Mouse (Mus musculus) limb, embryonic 11.5 days (tissue): ENCODE measurements around the gene Tgfbr2. TPM values are rescaled to one million over a fixed set of nuclear protein-coding genes. Genes with fewer than 3 reads are reported as not detected.

Experiments used
- ATAC-seq: fragments of 200-750 bp; cut with Nextera tagmentation; 2 replicates; pipeline ENCODE4 v1.8.0; 2017; ENCODE audit warnings: low read depth; ENCODE audit not compliant: insufficient number of reproducible peaks, low FRiP score, low TSS enrichment
- DNase-seq: peaks from one replicate; pipeline ENCODE4 v3.0.0-alpha.2; 2015; ENCODE audit warnings: low spot score
- H3K27ac ChIP-seq: fragments of 300-500 bp; sonication (generic); replicated peaks from 2 replicates; pipeline ENCODE4 v1.5.1; 2014; ENCODE audit warnings: low read depth, mild to moderate bottlenecking, low read length
- H3K27me3 ChIP-seq: fragments of 300-500 bp; sonication (generic); 2 replicates; pipeline ENCODE4 v1.6.1; 2014; ENCODE audit warnings: mild to moderate bottlenecking, low read length, mixed read lengths; ENCODE audit not compliant: control insufficient read depth, insufficient read depth
- H3K36me3 ChIP-seq: fragments of 300-500 bp; sonication (generic); 2 replicates; pipeline ENCODE4 v1.6.1; 2014; ENCODE audit warnings: mild to moderate bottlenecking, low read length, moderate library complexity, mixed read lengths; ENCODE audit not compliant: control insufficient read depth, insufficient read depth
- H3K4me1 ChIP-seq: fragments of 300-500 bp; sonication (generic); 2 replicates; pipeline ENCODE4 v1.6.1; 2014; ENCODE audit warnings: low read length, mixed read lengths; ENCODE audit not compliant: control insufficient read depth, insufficient read depth
- H3K4me2 ChIP-seq: fragments of 300-500 bp; sonication (generic); 2 replicates; pipeline ENCODE4 v1.6.1; 2014; ENCODE audit warnings: low read depth, mild to moderate bottlenecking, moderate library complexity; ENCODE audit not compliant: severe bottlenecking
- H3K4me3 ChIP-seq: fragments of 300-500 bp; sonication (generic); 2 replicates; pipeline ENCODE4 v1.5.1; 2014; ENCODE audit warnings: low read depth, low read length
- H3K9ac ChIP-seq: fragments of 300-500 bp; sonication (generic); 2 replicates; pipeline ENCODE4 v1.6.1; 2014; ENCODE audit warnings: mild to moderate bottlenecking, low read length
- H3K9me3 ChIP-seq: fragments of 300-500 bp; sonication (generic); 2 replicates; pipeline ENCODE4 v1.6.1; 2016; ENCODE audit warnings: low read length; ENCODE audit not compliant: control insufficient read depth
- WGBS: fragments of 180-500 bp; shearing (Covaris S2); extraction: QIAGEN DNeasy Blood & Tissue Kit; methylation state at CpG from one replicate; pipeline ENCODE4 v1.1.7; 2014; 5-methylcytosine and 5-hydroxymethylcytosine counted together
- polyA plus RNA-seq: library from polyadenylated mRNA; unstranded; fragments of >200 nt; fragmentation: Nextera tagmentation; extraction: Ambion mirVana; gene quantifications from 2 replicates; pipeline ENCODE4 v1.2.1, GENCODE M21; 2014

Tgfbr2 gene
- polyA plus RNA-seq, 1 experiment from 2014 or later = 14.8 TPM

- no peaks in the 10 kb centered on the region for H3K9me3 ChIP-seq
- ATAC-seq (no peak), DNase-seq (no peak)
- WGBS = 74% methylated on average over 3 of the region's 3 CpGs
- no peak overlapping the region for H3K4me2 ChIP-seq
- no peak overlapping the region for H3K27ac ChIP-seq
- H3K4me3 ChIP-seq = no peak overlapping the region
- no peaks in the 10 kb centered on the region for H3K4me1 ChIP-seq
- no peak overlapping the region for H3K9ac ChIP-seq
- H3K27me3 ChIP-seq = no peaks in the 10 kb centered on the region
- no peaks in the 10 kb centered on the region for H3K36me3 ChIP-seq
Measured at GRCm38 (mm10) chr9:116128886-116129285, 46.3 kb downstream of the Tgfbr2 start.

DNA sequence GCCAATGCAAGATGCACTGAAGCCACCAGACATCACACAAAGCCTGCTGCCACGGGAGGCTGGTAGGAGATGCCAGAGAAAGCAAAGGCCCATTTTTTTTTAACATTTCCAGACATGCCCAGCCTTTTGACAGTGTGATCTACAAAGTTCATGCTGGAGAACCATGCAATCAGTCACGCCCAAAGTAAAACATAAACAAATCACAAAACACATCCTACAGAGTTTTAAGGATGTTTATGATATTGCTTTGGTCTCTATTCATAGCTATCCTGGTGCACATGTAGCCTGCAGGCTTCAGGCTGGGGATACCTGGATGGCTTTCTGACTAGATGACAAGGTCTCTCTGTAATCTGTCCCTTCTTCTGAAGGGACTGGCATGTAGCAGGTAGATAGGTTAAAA lies 46.8 kb downstream of the Tgfbr2 start:
- Histone ChIP-seq H3K9me3 (no peaks in the 10 kb centered on the region), H3K4me2 (no peak overlapping the region), H3K4me1 (0 out of 2 replicates have a peak, but pooled peaks cover under 1% of the 10 kb centered on the region), H3K9ac (no peak overlapping the region), H3K27ac (no peak overlapping the region), H3K36me3 (no peaks in the 10 kb centered on the region), H3K4me3 (no peak overlapping the region), H3K27me3 (no peaks in the 10 kb centered on the region)
- 86% methylated on average over 2 of the region's 2 CpGs for WGBS
- ATAC-seq = no peak
- no peak for DNase-seq

- no peak for DNase-seq
- Histone ChIP-seq H3K4me2 (no peak overlapping the region), H3K4me3 (no peak overlapping the region), H3K27ac (no peak overlapping the region), H3K9me3 (no peaks in the 10 kb centered on the region), H3K9ac (no peak overlapping the region), H3K36me3 (no peaks in the 10 kb centered on the region), H3K4me1 (peaks cover 6% of the 10 kb centered on the region; the same call in 1 of the 2 replicates), H3K27me3 (no peaks in the 10 kb centered on the region)
- WGBS = 46% methylated on average over 4 of the region's 4 CpGs
- ATAC-seq = no peak
Measured at GRCm38 (mm10) chr9:116126494-116126893, 48.7 kb downstream of the Tgfbr2 start.

- peaks cover 6% of the 10 kb centered on the region; the same call in 1 of the 2 replicates for H3K4me1 ChIP-seq
- no peak overlapping the region for H3K4me2 ChIP-seq
- no peaks in the 10 kb centered on the region for H3K9me3 ChIP-seq
- H3K27me3 ChIP-seq = no peaks in the 10 kb centered on the region
- peak overlapping the region; percentile 42; the same call in 1 of the 2 replicates for H3K27ac ChIP-seq
- 52% methylated on average over 9 of the region's 9 CpGs for WGBS
- H3K36me3 ChIP-seq = no peaks in the 10 kb centered on the region
- no peak for ATAC-seq
- peak; percentile 35 for DNase-seq
- no peak overlapping the region for H3K9ac ChIP-seq
- H3K4me3 ChIP-seq = no peak overlapping the region
Measured at GRCm38 (mm10) chr9:116122969-116123589, 52.1 kb downstream of the Tgfbr2 start.

GRCm38 (mm10) chr9:116122544-116122943 lies 52.6 kb downstream of the Tgfbr2 start:
- no peak overlapping the region for H3K4me2 ChIP-seq
- no peaks in the 10 kb centered on the region for H3K9me3 ChIP-seq
- H3K27me3 ChIP-seq = no peaks in the 10 kb centered on the region
- 62% methylated on average over 6 of the region's 6 CpGs for WGBS
- no peak overlapping the region for H3K4me3 ChIP-seq
- DNase-seq = peak; percentile 29
- H3K9ac ChIP-seq = no peak overlapping the region
- ATAC-seq = no peak
- H3K4me1 ChIP-seq = peaks cover 6% of the 10 kb centered on the region; the same call in 1 of the 2 replicates
- no peaks in the 10 kb centered on the region for H3K36me3 ChIP-seq
- H3K27ac ChIP-seq = 0 out of 2 replicates have a peak overlapping the region, but pooled peaks have one; percentile 42

GRCm38 (mm10) chr9:116121472-116121871 lies 53.7 kb downstream of the Tgfbr2 start:
- Histone ChIP-seq H3K4me3 (no peak overlapping the region), H3K4me2 (no peak overlapping the region), H3K4me1 (peaks cover 6% of the 10 kb centered on the region; the same call in 1 of the 2 replicates), H3K27me3 (no peaks in the 10 kb centered on the region), H3K9me3 (no peaks in the 10 kb centered on the region), H3K27ac (no peak overlapping the region), H3K36me3 (no peaks in the 10 kb centered on the region), H3K9ac (no peak overlapping the region)
- no peak for DNase-seq
- 87% methylated on average over 7 of the region's 7 CpGs for WGBS
- ATAC-seq = no peak

GRCm38 (mm10) chr9:116119990-116120389 lies 55.2 kb downstream of the Tgfbr2 start:
- Histone ChIP-seq H3K27me3 (no peaks in the 10 kb centered on the region), H3K4me2 (no peak overlapping the region), H3K9me3 (no peaks in the 10 kb centered on the region), H3K4me1 (peaks cover 6% of the 10 kb centered on the region; the same call in 1 of the 2 replicates), H3K27ac (no peak overlapping the region), H3K4me3 (no peak overlapping the region), H3K9ac (no peak overlapping the region), H3K36me3 (no peaks in the 10 kb centered on the region)
- ATAC-seq (no peak), DNase-seq (no peak)
- 81% methylated on average over 7 of the region's 7 CpGs for WGBS

GRCm38 (mm10) chr9:116118332-116118872 lies 56.8 kb downstream of the Tgfbr2 start:
- Histone ChIP-seq H3K9ac (no peak overlapping the region), H3K4me3 (no peak overlapping the region), H3K27me3 (no peaks in the 10 kb centered on the region), H3K4me2 (no peak overlapping the region), H3K4me1 (peaks cover 6% of the 10 kb centered on the region; the same call in 1 of the 2 replicates), H3K36me3 (no peaks in the 10 kb centered on the region), H3K27ac (no peak overlapping the region), H3K9me3 (no peaks in the 10 kb centered on the region)
- ATAC-seq = no peak
- WGBS = 77% methylated on average over 8 of the region's 8 CpGs
- no peak for DNase-seq
